Mouse (Mus musculus) midbrain, embryonic 14.5 days (tissue): ENCODE results near the gene Tas2r126. TPM values are rescaled to one million over a fixed set of nuclear protein-coding genes. Genes with fewer than 3 reads are reported as not detected.

Experiments
- ATAC-seq: fragments of 200-750 bp; cut with Nextera tagmentation; 2 replicates; pipeline ENCODE4 v1.8.0; 2017; ENCODE audit warnings: moderate number of reproducible peaks, moderate library complexity; ENCODE audit not compliant: low FRiP score, low TSS enrichment
- DNase-seq: peaks from one replicate; pipeline ENCODE4 v3.0.0-alpha.2; 2015
- H3K27ac ChIP-seq: fragments of 300-500 bp; sonication (generic); replicated peaks from 2 replicates; pipeline ENCODE4 v1.5.1; 2014; ENCODE audit warnings: mild to moderate bottlenecking, low read depth, low read length, moderate library complexity
- H3K27me3 ChIP-seq: fragments of 300-500 bp; sonication (generic); 2 replicates; pipeline ENCODE4 v1.6.1; 2014; ENCODE audit warnings: low read length, control low read depth, mixed read lengths; ENCODE audit not compliant: control insufficient read depth, insufficient read depth
- H3K36me3 ChIP-seq: fragments of 300-500 bp; sonication (generic); 2 replicates; pipeline ENCODE4 v1.6.1; 2014; ENCODE audit warnings: low read length, control low read depth; ENCODE audit not compliant: control insufficient read depth, insufficient read depth
- H3K4me1 ChIP-seq: fragments of 300-500 bp; sonication (generic); 2 replicates; pipeline ENCODE4 v1.6.1; 2014; ENCODE audit warnings: mild to moderate bottlenecking, antibody characterized with exemption, low read length, control low read depth; ENCODE audit not compliant: control insufficient read depth, insufficient read depth
- H3K4me2 ChIP-seq: fragments of 300-500 bp; sonication (generic); 2 replicates; pipeline ENCODE4 v1.6.1; 2014; ENCODE audit warnings: mild to moderate bottlenecking, low read length, moderate library complexity
- H3K4me3 ChIP-seq: fragments of 300-500 bp; sonication (generic); replicated peaks from 2 replicates; pipeline ENCODE4 v1.5.1; 2014; ENCODE audit warnings: low read depth, low read length
- H3K9ac ChIP-seq: fragments of 300-500 bp; sonication (generic); replicated peaks from 2 replicates; pipeline ENCODE4 v1.6.1; 2014; ENCODE audit warnings: mild to moderate bottlenecking, low read length, moderate library complexity
- H3K9me3 ChIP-seq: fragments of 300-500 bp; sonication (generic); 2 replicates; pipeline ENCODE4 v1.6.1; 2016; ENCODE audit warnings: low read length, control low read depth, mixed read lengths; ENCODE audit not compliant: control insufficient read depth
- WGBS: fragments of 180-500 bp; shearing (Covaris S2); extraction: QIAGEN DNeasy Blood & Tissue Kit; methylation state at CpG from one replicate; pipeline ENCODE4 v1.1.7; 2014; 5-methylcytosine and 5-hydroxymethylcytosine counted together
- polyA plus RNA-seq: library from polyadenylated mRNA; unstranded; fragments of >200 nt; fragmentation: Nextera tagmentation; extraction: Ambion mirVana; gene quantifications from 2 replicates; pipeline ENCODE4 v1.2.1, GENCODE M21; 2014

Gene Tas2r126
- polyA plus RNA-seq, 1 experiment from 2014 or later = not detected

GRCm38 (mm10) chr6:42405134-42405533, 29.2 kb upstream of the Tas2r126 start, which contains the start of gene Tas2r135:
Gene Tas2r135, plus strand, starts transcription at chr6:42405434.
- ATAC-seq = no peak
- Histone ChIP-seq H3K9ac (no peak within 1 kb of the TSS), H3K27me3 (no peaks in the 10 kb centered on the region)

DNA sequence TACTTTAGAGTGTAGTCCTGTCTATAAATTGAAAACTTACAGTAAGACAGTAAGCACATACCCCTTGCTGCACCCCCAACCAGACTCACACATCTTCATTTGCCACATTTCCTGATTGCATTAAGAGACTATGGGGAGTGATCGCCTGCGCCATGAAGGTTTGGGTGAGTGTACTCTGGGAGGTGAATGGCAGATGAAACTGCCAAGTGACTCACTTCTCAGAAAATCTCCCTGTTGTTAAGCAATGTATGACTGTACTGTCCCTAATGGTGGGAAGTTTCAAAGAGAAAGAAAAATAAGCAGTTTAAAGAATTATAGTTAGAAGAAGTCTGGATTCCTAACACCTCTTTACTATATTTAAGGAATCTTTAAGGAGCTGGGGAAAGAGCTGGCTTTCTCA, 14.9 kb upstream of the Tas2r126 start:
- ATAC-seq (no peak), DNase-seq (no peak)
- Histone ChIP-seq H3K27ac (no peak overlapping the region), H3K4me3 (no peak overlapping the region), H3K9ac (no peak overlapping the region), H3K27me3 (no peaks in the 10 kb centered on the region), H3K9me3 (no peaks in the 10 kb centered on the region), H3K4me1 (no peaks in the 10 kb centered on the region), H3K36me3 (no peaks in the 10 kb centered on the region), H3K4me2 (no peak overlapping the region)
- 92% methylated on average over 2 of the region's 2 CpGs for WGBS

More at GRCm38 (mm10) chr6:42405134-42405533, 29.2 kb upstream of the Tas2r126 start, which contains the start of gene Tas2r135:
- Histone ChIP-seq H3K4me2 (no peak within 1 kb of the TSS), H3K27ac (no peak within 1 kb of the TSS), H3K4me1 (no peaks in the 10 kb centered on the region), H3K36me3 (no peaks in the 10 kb centered on the region), H3K4me3 (no peak within 1 kb of the TSS), H3K9me3 (no peaks in the 10 kb centered on the region)
- WGBS = 86% methylated on average over 2 of the region's 2 CpGs
- DNase-seq = no peak

DNA sequence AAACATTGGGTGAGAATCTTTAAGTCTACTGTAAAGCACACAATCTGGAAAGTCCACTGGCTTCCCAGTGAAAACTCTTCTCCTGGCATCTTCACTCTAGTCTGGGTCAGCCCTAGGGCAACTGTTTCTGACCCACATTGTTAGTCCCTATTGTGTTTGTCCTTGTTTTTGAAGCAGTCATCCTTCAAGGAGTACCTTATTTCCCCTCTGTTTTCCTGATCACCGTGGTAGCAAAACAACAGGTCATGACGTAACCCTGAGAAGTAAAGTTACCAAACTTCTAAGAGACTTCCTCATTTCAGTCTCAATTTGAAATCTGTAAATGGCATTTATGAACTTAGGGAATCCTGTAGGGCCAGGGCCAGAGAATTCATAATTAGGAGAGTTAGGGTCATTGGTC, 12.9 kb upstream of the Tas2r126 start:
- H3K4me1 ChIP-seq = no peaks in the 10 kb centered on the region
- H3K4me3 ChIP-seq = no peak overlapping the region
- H3K4me2 ChIP-seq = no peak overlapping the region
- H3K27me3 ChIP-seq = no peaks in the 10 kb centered on the region
- H3K9me3 ChIP-seq = no peaks in the 10 kb centered on the region
- no peak overlapping the region for H3K9ac ChIP-seq
- DNase-seq (no peak), ATAC-seq (no peak)
- WGBS = 72% methylated on average over 2 of the region's 2 CpGs
- H3K27ac ChIP-seq = no peak overlapping the region
- no peaks in the 10 kb centered on the region for H3K36me3 ChIP-seq

- H3K4me3 ChIP-seq = no peak overlapping the region
- WGBS = 94% methylated on average over 3 of the region's 3 CpGs
- H3K27ac ChIP-seq = no peak overlapping the region
- ATAC-seq (no peak), DNase-seq (no peak)
- no peaks in the 10 kb centered on the region for H3K36me3 ChIP-seq
- H3K4me1 ChIP-seq = no peaks in the 10 kb centered on the region
- H3K4me2 ChIP-seq = no peak overlapping the region
- no peaks in the 10 kb centered on the region for H3K9me3 ChIP-seq
- no peak overlapping the region for H3K9ac ChIP-seq
- H3K27me3 ChIP-seq = no peaks in the 10 kb centered on the region
Observed at GRCm38 (mm10) chr6:42424472-42424871, 9.9 kb upstream of the Tas2r126 start.

GRCm38 (mm10) chr6:42426337-42426736, 8.0 kb upstream of the Tas2r126 start:
- H3K4me1 ChIP-seq = no peaks in the 10 kb centered on the region
- H3K27ac ChIP-seq = no peak overlapping the region
- H3K27me3 ChIP-seq = no peaks in the 10 kb centered on the region
- 87% methylated on average over 4 of the region's 4 CpGs for WGBS
- H3K4me3 ChIP-seq = no peak overlapping the region
- no peak for DNase-seq
- H3K4me2 ChIP-seq = no peak overlapping the region
- H3K9me3 ChIP-seq = no peaks in the 10 kb centered on the region
- H3K9ac ChIP-seq = no peak overlapping the region
- no peak for ATAC-seq
- no peaks in the 10 kb centered on the region for H3K36me3 ChIP-seq

- ATAC-seq (no peak), DNase-seq (no peak)
- WGBS = 69% methylated on average over 2 of the region's 2 CpGs
- Histone ChIP-seq H3K4me1 (no peaks in the 10 kb centered on the region), H3K9ac (no peak overlapping the region), H3K4me3 (no peak overlapping the region), H3K9me3 (no peaks in the 10 kb centered on the region), H3K36me3 (no peaks in the 10 kb centered on the region), H3K27me3 (no peaks in the 10 kb centered on the region), H3K4me2 (no peak overlapping the region), H3K27ac (no peak overlapping the region)
Observed at GRCm38 (mm10) chr6:42433554-42433953, 781 bp upstream of the Tas2r126 start.

- no peak for DNase-seq
- H3K9ac ChIP-seq = no peak overlapping the region
- WGBS = 64% methylated on average over 2 of the region's 2 CpGs
- H3K4me1 ChIP-seq = no peaks in the 10 kb centered on the region
- ATAC-seq = no peak
- no peak overlapping the region for H3K4me2 ChIP-seq
- H3K36me3 ChIP-seq = no peaks in the 10 kb centered on the region
- no peak overlapping the region for H3K27ac ChIP-seq
- H3K27me3 ChIP-seq = no peaks in the 10 kb centered on the region
- H3K4me3 ChIP-seq = no peak overlapping the region
- H3K9me3 ChIP-seq = no peaks in the 10 kb centered on the region
Observed at GRCm38 (mm10) chr6:42435490-42435889, 1.2 kb downstream of the Tas2r126 start.

- Histone ChIP-seq H3K27ac (no peak overlapping the region), H3K4me1 (no peaks in the 10 kb centered on the region), H3K4me3 (no peak overlapping the region), H3K9ac (no peak overlapping the region), H3K9me3 (no peaks in the 10 kb centered on the region), H3K36me3 (no peaks in the 10 kb centered on the region), H3K4me2 (no peak overlapping the region), H3K27me3 (no peaks in the 10 kb centered on the region)
- 81% methylated on average over 2 of the region's 2 CpGs for WGBS
- no peak for DNase-seq
- no peak for ATAC-seq
Observed at GRCm38 (mm10) chr6:42441395-42441794, 7.1 kb downstream of the Tas2r126 start.

- H3K4me2 ChIP-seq = no peak overlapping the region
- no peak overlapping the region for H3K9ac ChIP-seq
- WGBS = 89% methylated on average over 2 of the region's 2 CpGs
- ATAC-seq (no peak), DNase-seq (no peak)
- no peaks in the 10 kb centered on the region for H3K4me1 ChIP-seq
- no peak overlapping the region for H3K27ac ChIP-seq
- no peak overlapping the region for H3K4me3 ChIP-seq
- H3K27me3 ChIP-seq = no peaks in the 10 kb centered on the region
- no peaks in the 10 kb centered on the region for H3K36me3 ChIP-seq
- no peaks in the 10 kb centered on the region for H3K9me3 ChIP-seq
Observed at GRCm38 (mm10) chr6:42444491-42444890, 10.2 kb downstream of the Tas2r126 start.
